Mouse (Mus musculus) intestine, embryonic 16.5 days (tissue): ENCODE measurements around the gene Col8a2. TPM values are rescaled to one million over a fixed set of nuclear protein-coding genes. Genes with fewer than 3 reads are reported as not detected.

Experiments used
- ATAC-seq: fragments of 200-750 bp; cut with Nextera tagmentation; 2 replicates; pipeline ENCODE4 v1.8.0; 2017; ENCODE audit warnings: moderate TSS enrichment, moderate library complexity
- H3K27ac ChIP-seq: fragments of 300-500 bp; sonication (generic); 2 replicates; pipeline ENCODE4 v1.5.1; 2014; ENCODE audit warnings: mild to moderate bottlenecking, low read length
- H3K27me3 ChIP-seq: fragments of 300-500 bp; sonication (generic); replicated peaks from 2 replicates; pipeline ENCODE4 v1.6.1; 2014; ENCODE audit warnings: low read length, control low read depth, mixed read lengths; ENCODE audit not compliant: control insufficient read depth, insufficient read depth
- H3K36me3 ChIP-seq: fragments of 300-500 bp; sonication (generic); 2 replicates; pipeline ENCODE4 v1.6.1; 2014; ENCODE audit warnings: low read length, control low read depth; ENCODE audit not compliant: control insufficient read depth, insufficient read depth
- H3K4me1 ChIP-seq: fragments of 300-500 bp; sonication (generic); 2 replicates; pipeline ENCODE4 v1.6.1; 2014; ENCODE audit warnings: low read length, control low read depth, mixed read lengths; ENCODE audit not compliant: control insufficient read depth, insufficient read depth
- H3K4me2 ChIP-seq: fragments of 300-500 bp; sonication (generic); 2 replicates; pipeline ENCODE4 v1.6.1; 2014; ENCODE audit warnings: low read depth, low read length, control low read depth
- H3K4me3 ChIP-seq: fragments of 300-500 bp; sonication (generic); 2 replicates; pipeline ENCODE4 v1.5.1; 2014; ENCODE audit warnings: mild to moderate bottlenecking, low read length
- H3K9ac ChIP-seq: fragments of 300-500 bp; sonication (generic); 2 replicates; pipeline ENCODE4 v1.6.1; 2014; ENCODE audit warnings: low read depth, low read length
- H3K9me3 ChIP-seq: fragments of 300-500 bp; sonication (generic); 2 replicates; pipeline ENCODE4 v1.6.1; 2016; ENCODE audit warnings: low read length, control low read depth; ENCODE audit not compliant: control insufficient read depth
- WGBS: fragments of 180-500 bp; shearing (Covaris S2); extraction: QIAGEN DNeasy Blood & Tissue Kit; methylation state at CpG from one replicate; pipeline ENCODE4 v1.1.7; 2014; 5-methylcytosine and 5-hydroxymethylcytosine counted together
- polyA plus RNA-seq: library from polyadenylated mRNA; unstranded; fragments of >200 nt; fragmentation: Nextera tagmentation; extraction: Ambion mirVana; gene quantifications from 2 replicates; pipeline ENCODE4 v1.2.1, GENCODE M21; 2015

The Col8a2 gene
- polyA plus RNA-seq, 1 experiment from 2014 or later, result 3.5 TPM

DNA sequence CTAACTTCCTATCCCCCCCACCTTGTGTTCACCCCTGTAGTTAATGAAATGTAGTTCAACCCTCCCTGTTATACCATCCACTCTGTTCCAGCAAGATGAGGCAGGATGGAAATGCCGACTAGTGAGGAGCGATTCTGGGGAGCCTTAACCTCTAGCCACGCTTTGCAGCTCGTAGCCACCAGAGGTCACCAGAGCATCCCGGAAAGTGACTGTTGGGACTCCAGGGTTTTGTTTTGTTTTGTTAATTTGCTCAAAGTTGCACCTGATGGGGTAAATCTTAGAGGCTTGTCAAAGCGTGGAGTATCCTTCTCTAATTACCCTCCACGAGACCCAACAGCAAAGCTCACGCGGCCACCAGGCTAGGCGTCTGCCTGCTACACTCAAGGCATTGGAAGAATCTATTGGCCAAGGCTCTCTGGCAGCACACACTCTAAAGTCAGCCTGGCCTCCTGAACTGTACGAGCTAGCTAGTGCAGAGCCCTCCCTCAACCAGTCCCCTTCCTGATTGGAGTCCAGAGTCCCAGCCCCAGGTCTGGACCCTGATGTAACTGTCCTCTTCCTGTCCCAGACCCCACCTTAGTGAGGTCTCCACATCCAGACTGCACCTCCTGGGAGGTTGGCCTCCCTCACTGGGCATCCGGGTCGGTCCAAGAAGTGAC lies 8.6 kb upstream of the Col8a2 start:
- Histone ChIP-seq H3K4me1 (no peaks in the 10 kb centered on the region), H3K4me3 (no peak overlapping the region), H3K9ac (no peak overlapping the region), H3K27me3 (peaks cover 3% of the 10 kb centered on the region; the same call in 1 of the 2 replicates), H3K27ac (no peak overlapping the region), H3K36me3 (peaks cover 9% of the 10 kb centered on the region; the same call in 1 of the 2 replicates), H3K9me3 (no peaks in the 10 kb centered on the region), H3K4me2 (peak overlapping the region; percentile 4; the same call in 1 of the 2 replicates)
- peak; percentile 53; the same call in 1 of the 2 replicates for ATAC-seq
- WGBS, result 11% methylated on average over 13 of the region's 13 CpGs

DNA sequence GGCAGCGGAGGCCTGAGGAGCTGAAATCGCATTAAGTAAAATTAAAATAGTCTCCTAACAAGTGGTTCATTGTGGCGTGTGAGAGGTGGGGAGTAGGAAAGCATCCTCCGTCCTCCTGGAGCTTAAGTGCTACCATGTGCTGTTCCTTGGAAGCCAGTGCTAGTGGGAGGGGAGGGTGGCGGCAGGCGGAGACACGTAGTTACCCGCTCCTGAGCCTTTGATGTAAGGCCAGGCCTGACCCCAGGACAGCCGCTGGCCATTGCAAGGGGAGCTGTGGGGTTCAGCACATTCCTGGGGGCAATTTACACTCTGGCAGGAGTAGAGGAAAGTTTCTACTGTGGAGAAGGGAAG lies 8.1 kb upstream of the Col8a2 start:
- no peak overlapping the region for H3K4me2 ChIP-seq
- H3K36me3 ChIP-seq, result peaks cover 6% of the 10 kb centered on the region; the same call in 1 of the 2 replicates
- no peaks in the 10 kb centered on the region for H3K9me3 ChIP-seq
- H3K4me3 ChIP-seq, result no peak overlapping the region
- WGBS, result 40% methylated on average over 9 of the region's 9 CpGs
- H3K27me3 ChIP-seq, result peaks cover 3% of the 10 kb centered on the region; the same call in 1 of the 2 replicates
- no peak overlapping the region for H3K27ac ChIP-seq
- H3K4me1 ChIP-seq, result no peaks in the 10 kb centered on the region
- H3K9ac ChIP-seq, result no peak overlapping the region
- no peak for ATAC-seq

- Histone ChIP-seq H3K27ac (no peak overlapping the region), H3K4me2 (no peak overlapping the region), H3K9me3 (no peaks in the 10 kb centered on the region), H3K36me3 (peaks cover 2% of the 10 kb centered on the region; the same call in 1 of the 2 replicates), H3K4me1 (no peaks in the 10 kb centered on the region), H3K9ac (no peak overlapping the region), H3K4me3 (no peak overlapping the region), H3K27me3 (peaks cover 3% of the 10 kb centered on the region; the same call in 1 of the 2 replicates)
- WGBS, result 65% methylated on average over 9 of the region's 9 CpGs
- no peak for ATAC-seq
These were observed 7.6 kb upstream of the Col8a2 start for GRCm38 (mm10) chr4:126278961-126279360.

DNA sequence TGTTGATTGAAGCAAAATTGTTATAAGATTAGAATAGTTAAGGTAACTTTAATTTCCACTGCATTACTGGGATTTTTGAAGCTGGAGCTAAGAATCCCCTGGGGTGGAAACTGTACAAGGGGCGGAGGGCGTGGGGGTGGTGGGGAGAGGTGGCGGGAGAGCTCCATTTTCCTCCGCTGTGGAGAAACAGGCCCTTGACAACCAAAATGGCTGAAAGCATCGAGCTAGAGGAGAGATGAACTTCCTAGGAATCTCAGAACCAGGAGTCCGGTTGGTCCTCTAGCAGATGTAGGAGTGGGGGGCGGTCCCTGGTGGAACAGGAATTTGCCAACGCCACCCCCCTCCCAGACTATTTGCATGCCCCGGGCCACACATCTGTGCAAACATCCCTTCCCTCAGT lies 4.9 kb upstream of the Col8a2 start:
- Histone ChIP-seq H3K36me3 (no peaks in the 10 kb centered on the region), H3K4me1 (peaks cover 6% of the 10 kb centered on the region; the same call in 1 of the 2 replicates), H3K4me2 (no peak overlapping the region), H3K27me3 (peaks cover 14% of the 10 kb centered on the region), H3K9ac (no peak overlapping the region), H3K4me3 (no peak overlapping the region), H3K9me3 (no peaks in the 10 kb centered on the region), H3K27ac (no peak overlapping the region)
- ATAC-seq, result no peak
- 68% methylated on average over 9 of the region's 9 CpGs for WGBS

DNA sequence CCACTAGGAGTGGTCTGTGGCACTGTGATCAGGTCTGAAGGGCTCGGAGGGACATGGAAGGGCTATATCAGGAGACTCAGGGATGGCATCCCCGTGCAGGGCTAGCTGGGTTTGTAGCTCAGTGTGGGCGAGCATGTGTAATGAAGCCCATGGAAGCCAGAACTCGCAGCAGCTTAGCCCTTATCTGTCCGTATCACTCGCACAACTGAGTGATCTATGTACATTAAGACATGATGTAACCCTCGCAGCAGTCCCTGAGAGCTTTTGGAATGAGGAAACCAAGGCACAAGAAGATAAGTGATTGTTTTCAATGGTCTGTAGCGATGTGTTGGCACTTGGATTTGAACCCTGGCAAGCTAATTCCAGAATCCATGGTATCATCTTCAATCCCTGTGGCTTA lies 3.0 kb upstream of the Col8a2 start:
- Histone ChIP-seq H3K27me3 (peaks cover 32% of the 10 kb centered on the region), H3K9me3 (no peaks in the 10 kb centered on the region), H3K4me3 (no peak overlapping the region), H3K36me3 (no peaks in the 10 kb centered on the region), H3K4me2 (no peak overlapping the region), H3K9ac (no peak overlapping the region), H3K27ac (no peak overlapping the region), H3K4me1 (peaks cover 7% of the 10 kb centered on the region; the same call in 1 of the 2 replicates)
- no peak for ATAC-seq
- whole genome bisulfite sequencing, result 84% methylated on average over 8 of the region's 8 CpGs

DNA sequence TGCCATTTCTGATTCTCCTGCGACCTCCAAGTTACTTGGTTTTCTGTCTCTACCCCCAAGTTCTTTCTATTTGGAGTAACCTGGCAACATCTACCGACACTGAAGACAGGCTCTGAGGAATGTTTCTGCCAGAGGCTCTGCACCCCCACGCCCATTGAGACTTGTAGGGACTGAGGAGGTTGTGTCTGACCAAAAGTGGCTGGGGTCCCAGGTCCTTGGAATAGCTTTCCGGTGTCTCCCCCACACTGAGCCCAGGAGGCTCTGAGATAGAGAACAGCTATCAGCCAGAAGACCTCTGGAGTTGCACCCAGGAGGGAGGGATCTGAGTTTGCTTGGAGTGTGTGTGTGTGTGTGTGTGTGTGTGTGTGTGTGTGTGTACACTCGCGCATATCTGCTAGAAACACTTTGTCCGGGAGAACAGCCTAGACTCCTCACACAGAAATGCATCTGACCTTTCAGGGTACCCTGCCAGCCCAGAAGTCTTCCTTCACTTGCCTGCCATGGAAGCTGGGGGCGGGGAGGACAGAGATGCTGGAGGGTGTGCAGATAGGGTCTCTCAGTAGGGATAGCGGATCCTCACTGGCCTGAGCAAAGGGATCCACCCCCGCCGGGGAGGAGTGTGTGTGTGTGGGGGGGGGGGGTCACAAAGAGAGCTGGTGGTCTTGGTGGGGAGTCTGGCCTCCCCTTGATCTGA lies 856 bp downstream of the Col8a2 start:
- Histone ChIP-seq H3K27me3 (peaks cover 35% of the 10 kb centered on the region), H3K4me1 (peaks cover 7% of the 10 kb centered on the region; the same call in 1 of the 2 replicates), H3K36me3 (no peaks in the 10 kb centered on the region), H3K9ac (no peak overlapping the region), H3K4me3 (no peak overlapping the region), H3K4me2 (0 out of 2 replicates have a peak overlapping the region, but pooled peaks have one; percentile 86), H3K27ac (no peak overlapping the region), H3K9me3 (no peaks in the 10 kb centered on the region)
- peak; percentile 22; the same call in 1 of the 2 replicates for ATAC-seq
- WGBS, result 29% methylated on average over 11 of the region's 11 CpGs

- Histone ChIP-seq H3K9me3 (no peaks in the 10 kb centered on the region), H3K4me3 (no peak overlapping the region; the same call in 1 of the 2 replicates), H3K9ac (0 out of 2 replicates have a peak overlapping the region, but pooled peaks have one; percentile 14), H3K4me1 (peaks cover 7% of the 10 kb centered on the region; the same call in 1 of the 2 replicates), H3K27ac (no peak overlapping the region), H3K36me3 (no peaks in the 10 kb centered on the region), H3K4me2 (0 out of 2 replicates have a peak overlapping the region, but pooled peaks have one; percentile 4), H3K27me3 (peaks cover 35% of the 10 kb centered on the region)
- WGBS, result 41% methylated on average over 17 of the region's 17 CpGs
- ATAC-seq, result no peak
These were observed 1.6 kb downstream of the Col8a2 start for GRCm38 (mm10) chr4:126288085-126288666.

- H3K27me3 ChIP-seq, result peaks cover 39% of the 10 kb centered on the region
- no peaks in the 10 kb centered on the region for H3K36me3 ChIP-seq
- no peak overlapping the region for H3K4me2 ChIP-seq
- no peak overlapping the region for H3K27ac ChIP-seq
- H3K9me3 ChIP-seq, result no peaks in the 10 kb centered on the region
- no peak for ATAC-seq
- H3K4me1 ChIP-seq, result peaks cover 7% of the 10 kb centered on the region; the same call in 1 of the 2 replicates
- WGBS, result 85% methylated on average over 8 of the region's 8 CpGs
- H3K9ac ChIP-seq, result no peak overlapping the region
- no peak overlapping the region for H3K4me3 ChIP-seq
These were observed 3.7 kb downstream of the Col8a2 start for GRCm38 (mm10) chr4:126290314-126290713.

GRCm38 (mm10) chr4:126291196-126291595 lies 4.6 kb downstream of the Col8a2 start:
- ATAC-seq, result no peak
- Histone ChIP-seq H3K4me1 (peaks cover 6% of the 10 kb centered on the region), H3K27ac (no peak overlapping the region), H3K9me3 (no peaks in the 10 kb centered on the region), H3K36me3 (no peaks in the 10 kb centered on the region), H3K9ac (no peak overlapping the region), H3K4me3 (no peak overlapping the region), H3K4me2 (no peak overlapping the region), H3K27me3 (peaks cover 38% of the 10 kb centered on the region)
- 22% methylated on average over 13 of the region's 13 CpGs for WGBS
